Mouse (Mus musculus) embryonic facial prominence, embryonic 10.5 days (tissue): ENCODE results near the gene Gm28845. TPM values are rescaled to one million over a fixed set of nuclear protein-coding genes. Genes with fewer than 3 reads are reported as not detected.

Experiments used
- polyA plus RNA-seq: library from polyadenylated mRNA; unstranded; fragments of >200 nt; fragmentation: Nextera tagmentation; extraction: Ambion mirVana; gene quantifications from 2 replicates; pipeline ENCODE4 v1.2.1, GENCODE M21; 2016

Gene Gm28845
- polyA plus RNA-seq, 1 experiment from 2014 or later = not detected

Other genes starting within 250 kb of the Gm28845 start
- gene Plekhm3, start 162.7 kb downstream of the Gm28845 start, polyA plus RNA-seq = 9.2 TPM in 2 replicates
- 0.40 and 0.65 TPM in 2 replicates for gene Akr1cl, start 86.8 kb downstream of the Gm28845 start, polyA plus RNA-seq
- 0.50 and 0.93 TPM in 2 replicates for gene Cryge, start 68.4 kb downstream of the Gm28845 start, polyA plus RNA-seq
- not detected in 2 replicates for gene Crygd, start 56.1 kb downstream of the Gm28845 start, polyA plus RNA-seq
- gene Crygc, start 45.9 kb downstream of the Gm28845 start, polyA plus RNA-seq = not detected in 2 replicates
- not detected in 2 replicates for gene Crygb, start 37.3 kb downstream of the Gm28845 start, polyA plus RNA-seq
- gene Cryga, start 16.2 kb downstream of the Gm28845 start, polyA plus RNA-seq = not detected in 2 replicates
- gene D630023F18Rik, start 3.7 kb upstream of the Gm28845 start, polyA plus RNA-seq = 0.50 and 0.56 TPM in 2 replicates
- gene Idh1, start 66.9 kb upstream of the Gm28845 start, polyA plus RNA-seq = 228 and 231 TPM in 2 replicates
- gene Pikfyve, start 67.1 kb upstream of the Gm28845 start, polyA plus RNA-seq = 13.5 and 13.7 TPM in 2 replicates
- 0.10 and 0.25 TPM in 2 replicates for gene Pth2r, start 162.5 kb upstream of the Gm28845 start, polyA plus RNA-seq